ENCODE assay signal across 12 mouse cellular contexts in genomic region chr10:80710834-80711233, GRCm38 (mm10).
"Had no signal": no experiment of that assay in that cellular context is flagged by ENCODE, and none has a peak within 500 bp of the region (broad histone marks: within the 10 kb centered on the region; RNA-seq: fewer than 3 reads in every experiment).

No protein-coding gene starts in this region.

- DNase-seq: retina, postnatal 1 day; right cerebral cortex, adult 18-20 months; right cerebral cortex, postnatal 14 days; right cerebral cortex, postnatal 25 days; right cerebral cortex, postnatal 4 days; spleen, adult 18-20 months; thymus, adult 18-20 months; thymus, adult 2 months; thymus, postnatal 14 days; thymus, postnatal 25 days; thymus, postnatal 36 days; thymus, postnatal 4 days had no signal
